Mouse (Mus musculus) neural tube, embryonic 14.5 days (tissue): ENCODE results near the gene Ccnl2. TPM values are rescaled to one million over a fixed set of nuclear protein-coding genes. Genes with fewer than 3 reads are reported as not detected.

ENCODE experiments used
- ATAC-seq: fragments of 200-750 bp; cut with Nextera tagmentation; 2 replicates; pipeline ENCODE4 v1.8.0; 2017; ENCODE audit warnings: low read depth, mild to moderate bottlenecking, moderate TSS enrichment, moderate library complexity
- H3K27ac ChIP-seq: fragments of 300-500 bp; sonication (generic); 2 replicates; pipeline ENCODE4 v1.5.1; 2014; ENCODE audit warnings: low read depth, mild to moderate bottlenecking, control low read depth, low read length, moderate library complexity, mixed read lengths
- H3K27me3 ChIP-seq: fragments of 300-500 bp; sonication (generic); 2 replicates; pipeline ENCODE4 v1.6.1; 2014; ENCODE audit warnings: low read length; ENCODE audit not compliant: control insufficient read depth, insufficient read depth
- H3K36me3 ChIP-seq: fragments of 300-500 bp; sonication (generic); 2 replicates; pipeline ENCODE4 v1.6.1; 2014; ENCODE audit warnings: low read length, mixed read lengths; ENCODE audit not compliant: control insufficient read depth, insufficient read depth
- H3K4me1 ChIP-seq: fragments of 300-500 bp; sonication (generic); 2 replicates; pipeline ENCODE4 v1.6.1; 2014; ENCODE audit warnings: low read length; ENCODE audit not compliant: control insufficient read depth, insufficient read depth
- H3K4me2 ChIP-seq: fragments of 300-500 bp; sonication (generic); 2 replicates; pipeline ENCODE4 v1.6.1; 2014; ENCODE audit warnings: mild to moderate bottlenecking, low read depth, low read length, control low read depth
- H3K4me3 ChIP-seq: fragments of 300-500 bp; sonication (generic); 2 replicates; pipeline ENCODE4 v1.5.1; 2014; ENCODE audit warnings: low read depth, low read length, control low read depth, mixed read lengths
- H3K9ac ChIP-seq: fragments of 300-500 bp; sonication (generic); replicated peaks from 2 replicates; pipeline ENCODE4 v1.6.1; 2014; ENCODE audit warnings: low read depth, mild to moderate bottlenecking, control low read depth, low read length, mixed read lengths
- H3K9me3 ChIP-seq: fragments of 300-500 bp; sonication (generic); 2 replicates; pipeline ENCODE4 v1.6.1; 2016; ENCODE audit warnings: low read length; ENCODE audit not compliant: control insufficient read depth
- WGBS: fragments of 180-500 bp; shearing (Covaris S2); extraction: QIAGEN DNeasy Blood & Tissue Kit; methylation state at CpG from one replicate; pipeline ENCODE4 v1.1.7; 2014; 5-methylcytosine and 5-hydroxymethylcytosine counted together
- polyA plus RNA-seq: library from polyadenylated mRNA; unstranded; fragments of >200 nt; fragmentation: Nextera tagmentation; extraction: Ambion mirVana; gene quantifications from 2 replicates; pipeline ENCODE4 v1.2.1, GENCODE M21; 2014

Gene Ccnl2
- polyA plus RNA-seq, 1 experiment from 2014 or later: 153 TPM

DNA sequence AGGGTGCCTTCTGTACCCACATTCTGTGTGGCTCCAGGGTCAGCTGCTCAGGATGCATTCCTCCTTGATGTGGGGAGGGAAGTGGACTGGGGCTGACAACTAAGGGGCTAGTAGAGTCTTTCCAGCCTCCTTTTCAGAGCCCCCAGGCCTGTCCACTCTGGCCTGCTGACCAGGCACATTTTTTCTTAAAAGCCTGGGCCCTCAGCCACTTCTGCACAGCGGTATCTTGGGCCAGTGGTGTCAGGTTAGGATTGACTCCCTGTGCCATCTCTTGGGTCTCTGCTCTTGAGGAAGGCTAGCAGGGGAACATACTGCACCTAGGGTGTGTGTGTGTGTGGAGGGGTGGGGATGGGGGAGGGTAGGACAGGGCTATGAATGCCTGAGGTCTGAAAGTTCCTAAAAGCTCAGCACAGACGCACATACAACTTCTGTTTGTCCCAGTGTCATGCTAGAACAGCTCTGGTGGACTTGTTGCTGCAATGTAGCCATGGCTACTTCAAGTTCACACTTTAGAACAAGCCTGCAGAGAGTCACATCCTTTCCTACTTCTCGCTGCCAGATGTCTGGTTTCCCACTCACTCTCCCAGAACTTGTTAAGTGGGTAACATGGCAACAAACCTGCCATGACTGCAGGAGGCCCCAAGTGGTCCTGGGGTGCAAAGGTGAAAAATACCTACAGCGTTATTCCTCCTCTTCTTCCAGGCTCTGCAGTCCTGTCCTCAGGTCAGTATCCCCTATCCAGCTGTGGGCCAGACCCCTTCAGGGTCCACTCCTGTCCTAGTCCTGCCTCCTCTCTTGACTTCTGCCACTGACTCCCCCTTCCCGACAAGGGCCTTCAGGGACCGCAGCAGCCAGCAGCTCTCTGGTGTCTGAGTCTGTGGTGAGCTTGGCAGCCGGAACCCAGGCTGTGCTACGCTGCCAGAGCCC is 28.1 kb downstream of the Ccnl2 start:
- peaks cover 4% of the 10 kb centered on the region; the same call in 1 of the 2 replicates for H3K27me3 ChIP-seq
- ATAC-seq: 0 out of 2 replicates have a peak, but pooled peaks have one; percentile 19
- peak overlapping the region; percentile 53 for H3K4me2 ChIP-seq
- no peak overlapping the region for H3K27ac ChIP-seq
- H3K9ac ChIP-seq: peak overlapping the region; percentile 21; the same call in 1 of the 2 replicates
- H3K36me3 ChIP-seq: peaks cover 4% of the 10 kb centered on the region; the same call in 1 of the 2 replicates
- peak overlapping the region; percentile 26 for H3K4me3 ChIP-seq
- 15% methylated on average over 8 of the region's 8 CpGs for WGBS
- H3K9me3 ChIP-seq: no peaks in the 10 kb centered on the region
- 0 out of 2 replicates have a peak, but pooled peaks cover 5% of the 10 kb centered on the region for H3K4me1 ChIP-seq

DNA sequence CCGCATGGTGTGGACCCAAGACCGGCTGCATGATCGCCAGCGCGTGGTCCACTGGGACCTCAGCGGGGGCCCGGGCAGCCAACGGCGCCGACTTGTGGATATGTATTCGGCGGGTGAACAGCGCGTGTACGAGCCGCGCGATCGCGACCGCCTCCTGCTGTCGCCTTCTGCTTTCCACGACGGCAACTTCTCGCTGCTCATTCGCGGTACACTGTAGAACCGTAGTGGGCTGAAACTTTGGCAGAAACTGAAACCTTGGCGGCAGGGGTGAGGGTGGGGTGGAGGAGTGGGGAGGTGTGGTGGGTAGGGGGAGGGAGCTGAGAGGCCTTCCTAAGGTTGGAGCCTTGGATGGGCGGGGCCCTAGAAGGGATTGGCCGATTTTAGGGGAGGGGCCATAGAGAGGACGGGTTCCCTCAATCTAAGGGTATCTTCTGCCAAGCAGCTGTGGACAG is 28.7 kb downstream of the Ccnl2 start:
- Histone ChIP-seq H3K27me3 (peaks cover 4% of the 10 kb centered on the region; the same call in 1 of the 2 replicates), H3K27ac (no peak overlapping the region), H3K9me3 (no peaks in the 10 kb centered on the region), H3K4me3 (peak overlapping the region; percentile 26), H3K4me1 (0 out of 2 replicates have a peak, but pooled peaks cover 5% of the 10 kb centered on the region), H3K4me2 (peak overlapping the region; percentile 53), H3K9ac (no peak overlapping the region), H3K36me3 (peaks cover 4% of the 10 kb centered on the region; the same call in 1 of the 2 replicates)
- WGBS: 0% methylated on average over 31 of the region's 32 CpGs
- no peak for ATAC-seq

DNA sequence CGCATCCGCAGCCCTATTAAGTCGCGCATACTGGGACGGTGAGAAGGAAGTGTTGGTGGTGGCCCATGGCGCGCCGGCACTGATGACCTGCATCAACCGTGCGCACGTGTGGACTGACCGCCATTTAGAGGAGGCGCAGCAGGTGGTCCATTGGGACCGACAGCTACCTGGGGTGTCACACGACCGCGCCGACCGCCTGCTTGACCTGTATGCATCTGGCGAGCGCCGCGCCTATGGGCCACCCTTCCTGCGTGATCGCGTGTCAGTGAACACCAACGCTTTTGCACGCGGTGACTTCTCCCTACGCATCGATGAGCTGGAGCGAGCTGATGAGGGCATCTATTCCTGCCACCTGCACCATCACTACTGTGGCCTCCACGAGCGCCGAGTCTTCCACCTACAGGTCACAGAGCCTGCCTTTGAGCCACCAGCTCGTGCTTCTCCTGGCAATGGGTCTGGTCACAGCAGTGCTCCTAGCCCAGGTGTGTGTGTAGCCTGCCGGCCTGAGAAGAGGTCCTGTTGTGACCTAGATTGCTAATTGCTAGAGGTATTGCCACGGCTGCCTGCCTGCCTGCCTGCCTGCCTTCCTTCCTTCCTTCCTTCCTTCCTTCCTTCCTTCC is 29.5 kb downstream of the Ccnl2 start:
- H3K9me3 ChIP-seq: no peaks in the 10 kb centered on the region
- peaks cover 4% of the 10 kb centered on the region; the same call in 1 of the 2 replicates for H3K36me3 ChIP-seq
- WGBS: 30% methylated on average over 38 of the region's 38 CpGs
- H3K4me2 ChIP-seq: peak overlapping the region; percentile 53; the same call in 1 of the 2 replicates
- H3K27me3 ChIP-seq: peaks cover 4% of the 10 kb centered on the region; the same call in 1 of the 2 replicates
- no peak overlapping the region for H3K27ac ChIP-seq
- H3K4me1 ChIP-seq: peaks cover 9% of the 10 kb centered on the region
- H3K9ac ChIP-seq: no peak overlapping the region
- H3K4me3 ChIP-seq: peak overlapping the region; percentile 26; the same call in 1 of the 2 replicates
- ATAC-seq: no peak

DNA sequence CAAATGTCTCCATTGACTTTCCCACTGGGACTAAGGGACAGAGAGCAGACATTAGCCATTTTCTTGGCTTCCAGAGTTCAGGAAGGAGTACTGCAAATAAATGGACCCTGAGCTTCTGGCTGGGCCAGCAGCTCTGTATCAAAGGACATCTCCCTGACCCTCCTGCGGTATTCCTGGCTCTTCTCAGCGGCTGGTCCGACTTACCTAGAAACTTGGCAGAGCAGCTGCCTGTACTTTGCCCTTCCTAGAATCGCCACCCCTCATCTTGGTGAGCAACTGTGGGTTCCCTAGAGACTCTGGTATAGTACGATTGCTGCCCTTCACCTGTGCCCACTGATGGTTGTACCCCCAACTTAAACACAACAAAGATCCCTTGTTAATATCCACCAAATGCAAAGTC is 30.9 kb downstream of the Ccnl2 start:
- ATAC-seq: no peak
- 90% methylated on average over 5 of the region's 5 CpGs for WGBS

DNA sequence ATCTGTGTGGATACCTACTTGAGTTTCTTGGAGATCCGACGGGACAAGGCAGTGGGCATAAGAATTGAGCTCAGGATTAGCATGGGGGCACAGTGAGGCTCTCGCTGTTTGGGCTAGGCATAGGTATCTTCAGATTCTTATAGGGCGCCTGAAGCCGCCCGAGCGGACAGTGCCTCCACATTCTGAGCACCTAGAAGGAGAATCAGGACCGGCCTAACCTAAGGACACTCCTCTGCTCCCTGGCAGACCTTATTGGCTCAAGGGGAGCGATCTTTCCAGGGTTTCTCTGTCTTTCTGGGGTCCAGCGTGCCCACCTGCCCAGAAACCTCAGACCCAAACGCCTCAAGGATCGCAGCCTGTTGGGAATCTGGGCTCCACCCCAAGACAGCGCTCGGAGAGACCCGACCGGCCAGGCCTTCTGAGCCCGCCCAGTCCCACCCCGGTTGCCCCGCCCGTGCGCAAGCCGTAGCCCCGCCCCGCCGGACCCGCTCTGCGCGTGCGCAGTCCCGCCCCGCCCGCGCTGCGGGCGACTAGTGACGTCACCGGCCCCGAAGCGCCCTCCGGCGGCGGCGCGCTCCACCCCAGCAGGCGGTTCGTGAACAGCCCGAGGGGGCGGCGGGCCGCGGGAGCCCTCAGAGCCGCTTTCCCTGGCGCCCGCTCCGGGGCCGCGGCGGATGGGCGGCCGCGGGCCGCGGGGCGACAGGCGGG is 34.7 kb downstream of the Ccnl2 start, which contains the start of gene Dvl1:
TSS of gene Dvl1 (plus strand) at position 532 of the 708 bp plus-strand sequence.
- Histone ChIP-seq H3K4me2 (peak within 1 kb of the TSS; percentile 89), H3K27ac (peak within 1 kb of the TSS; percentile 81), H3K36me3 (peaks cover 4% of the 10 kb centered on the region; the same call in 1 of the 2 replicates), H3K4me3 (peak within 1 kb of the TSS; percentile 88), H3K9me3 (no peaks in the 10 kb centered on the region), H3K9ac (peak within 1 kb of the TSS; percentile 88), H3K27me3 (no peaks in the 10 kb centered on the region), H3K4me1 (peaks cover 32% of the 10 kb centered on the region)
- WGBS: 6% methylated on average over 47 of the region's 65 CpGs
- ATAC-seq: peak; percentile 89

More for the DNA sequence above, 30.9 kb downstream of the Ccnl2 start:
- Histone ChIP-seq H3K4me2 (no peak overlapping the region), H3K27ac (no peak overlapping the region), H3K36me3 (peaks cover 4% of the 10 kb centered on the region; the same call in 1 of the 2 replicates), H3K4me1 (peaks cover 16% of the 10 kb centered on the region), H3K9ac (no peak overlapping the region), H3K27me3 (peaks cover 4% of the 10 kb centered on the region; the same call in 1 of the 2 replicates), H3K9me3 (no peaks in the 10 kb centered on the region), H3K4me3 (no peak overlapping the region)

DNA sequence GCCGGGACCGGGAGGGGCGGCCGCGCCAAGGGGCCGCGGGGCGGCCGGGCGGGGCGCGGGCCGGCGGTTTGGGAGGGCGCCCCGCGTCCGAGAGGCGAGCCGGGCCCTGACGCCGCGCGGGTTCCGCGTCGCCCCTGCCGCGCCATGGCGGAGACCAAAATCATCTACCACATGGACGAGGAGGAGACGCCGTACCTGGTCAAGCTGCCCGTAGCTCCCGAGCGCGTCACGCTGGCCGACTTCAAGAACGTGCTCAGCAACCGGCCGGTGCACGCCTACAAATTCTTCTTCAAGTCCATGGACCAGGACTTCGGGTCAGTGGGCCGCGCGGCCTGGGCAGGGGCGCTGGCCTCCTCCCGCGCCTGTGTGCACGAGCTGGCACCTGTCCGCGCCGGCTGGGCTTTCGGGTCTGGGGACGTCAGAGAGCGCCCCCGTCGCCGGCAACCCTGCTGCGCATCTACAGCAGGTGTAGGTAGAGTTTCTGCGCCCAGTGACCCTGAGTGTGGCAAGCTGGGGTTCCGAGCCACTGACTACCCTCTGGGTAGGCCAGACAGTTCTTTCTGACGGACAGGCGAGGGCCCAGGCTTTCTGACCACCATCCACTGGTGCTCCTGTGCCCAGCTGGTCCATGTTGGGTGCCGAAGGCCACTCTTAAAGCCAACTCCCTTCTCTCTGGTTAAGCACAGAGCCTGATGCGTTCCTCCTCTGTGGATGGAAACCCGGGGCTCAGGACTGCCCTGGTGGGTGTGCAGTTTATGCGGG is 35.5 kb downstream of the Ccnl2 start:
- H3K4me2 ChIP-seq: peak overlapping the region; percentile 89
- peak overlapping the region; percentile 81 for H3K27ac ChIP-seq
- peak overlapping the region; percentile 88 for H3K9ac ChIP-seq
- no peaks in the 10 kb centered on the region for H3K27me3 ChIP-seq
- H3K4me3 ChIP-seq: peak overlapping the region; percentile 88
- H3K4me1 ChIP-seq: peaks cover 32% of the 10 kb centered on the region
- WGBS: 2% methylated on average over 54 of the region's 69 CpGs
- peaks cover under 1% of the 10 kb centered on the region; the same call in 1 of the 2 replicates for H3K36me3 ChIP-seq
- H3K9me3 ChIP-seq: no peaks in the 10 kb centered on the region
- ATAC-seq: peak; percentile 55

DNA sequence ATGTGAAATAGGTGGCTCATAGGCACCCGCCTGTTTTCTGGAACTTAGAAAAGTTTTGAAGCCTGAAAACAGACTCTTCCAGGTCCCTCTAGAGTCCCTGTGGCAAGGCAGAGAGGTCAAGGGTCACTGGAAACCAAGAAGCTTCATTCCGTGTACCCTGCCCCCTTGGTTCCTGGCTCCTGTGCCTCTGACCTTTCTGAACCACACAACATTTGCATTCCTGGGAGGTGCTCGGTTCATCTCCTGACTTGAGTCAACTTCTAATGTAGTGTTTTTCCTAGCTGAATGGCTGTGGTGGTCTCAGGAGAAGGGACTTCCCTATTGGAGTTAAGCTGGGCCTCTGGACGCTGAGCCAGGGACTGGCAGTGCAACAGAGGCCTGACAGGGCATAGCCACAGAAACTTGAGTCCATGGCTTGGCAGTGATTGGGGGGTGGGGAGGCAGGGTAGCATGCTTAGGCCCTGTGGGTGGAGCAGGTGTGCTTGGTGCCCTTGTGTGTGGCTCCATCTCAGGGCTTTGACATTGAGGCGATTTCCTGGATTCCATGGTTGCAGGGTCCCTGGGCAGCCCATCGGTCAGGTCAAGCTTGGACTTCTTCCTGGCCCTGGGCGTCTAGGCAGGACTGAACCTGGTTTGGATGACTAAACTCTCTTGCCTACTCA is 36.3 kb downstream of the Ccnl2 start:
- Histone ChIP-seq H3K36me3 (no peaks in the 10 kb centered on the region), H3K4me3 (peak overlapping the region; percentile 88), H3K9ac (peak overlapping the region; percentile 88), H3K27ac (no peak overlapping the region), H3K4me1 (peaks cover 32% of the 10 kb centered on the region), H3K9me3 (no peaks in the 10 kb centered on the region), H3K4me2 (peak overlapping the region; percentile 89), H3K27me3 (no peaks in the 10 kb centered on the region)
- WGBS: 67% methylated on average over 7 of the region's 7 CpGs
- ATAC-seq: no peak
